Mouse (Mus musculus): ENCODE results near the gene Utrn. TPM values are rescaled to one million over a fixed set of nuclear protein-coding genes. Genes with fewer than 3 reads are reported as not detected.
A peak's percentile ranks its signal among the peaks of the same experiment; 100 is the strongest.

The Utrn gene
- polyA plus RNA-seq, 1 experiment from 2014 or later: 88.4 TPM

GRCm38 (mm10) chr10:12630933-12631332, 238.2 kb downstream of the Utrn start:
- Histone ChIP-seq H3K9ac (replicated peaks; ENCODE audit: low read depth) (no peak overlapping the region), H3K27me3 (replicated peaks; ENCODE audit: insufficient read depth, low read length) (no peaks in the 10 kb centered on the region), H3K4me3 (ENCODE audit: low read depth, low read length) (no peak overlapping the region), H3K4me2 (replicated peaks; ENCODE audit: low read depth, low read length) (no peak overlapping the region), H3K9me3 (ENCODE audit: low read length) (no peaks in the 10 kb centered on the region), H3K4me1 (ENCODE audit: insufficient read depth, low read depth, low read length) (no peaks in the 10 kb centered on the region), H3K27ac (ENCODE audit: low read length) (no peak overlapping the region), H3K36me3 (ENCODE audit: insufficient read depth, low read length) (0 out of 2 replicates have a peak, but pooled peaks cover 14% of the 10 kb centered on the region)
- ATAC-seq (no peak), DNase-seq (ENCODE audit: low spot score) (no peak)
- TF ChIP-seq CTCF (IDR thresholded peaks at IDR 0.05) (no peak), EP300 (IDR thresholded peaks at IDR 0.05) (no peak)
- WGBS: 77% methylated on average over 5 of the region's 5 CpGs

- Histone ChIP-seq H3K27me3 (replicated peaks; ENCODE audit: insufficient read depth, low read length) (no peaks in the 10 kb centered on the region), H3K4me1 (ENCODE audit: insufficient read depth, low read depth, low read length) (no peaks in the 10 kb centered on the region), H3K9me3 (ENCODE audit: low read length) (no peaks in the 10 kb centered on the region), H3K9ac (replicated peaks; ENCODE audit: low read depth) (no peak overlapping the region), H3K36me3 (ENCODE audit: insufficient read depth, low read length) (no peaks in the 10 kb centered on the region), H3K27ac (ENCODE audit: low read length) (no peak overlapping the region), H3K4me3 (ENCODE audit: low read depth, low read length) (no peak overlapping the region), H3K4me2 (replicated peaks; ENCODE audit: low read depth, low read length) (no peak overlapping the region)
- TF ChIP-seq CTCF (IDR thresholded peaks at IDR 0.05) (no peak), EP300 (IDR thresholded peaks at IDR 0.05) (no peak)
- ATAC-seq (no peak), DNase-seq (ENCODE audit: low spot score) (no peak)
- WGBS: 61% methylated on average over 3 of the region's 3 CpGs
These were observed 250.8 kb downstream of the Utrn start for GRCm38 (mm10) chr10:12618397-12618796.

GRCm38 (mm10) chr10:12615723-12616122, 253.4 kb downstream of the Utrn start:
- DNase-seq (ENCODE audit: low spot score): peak; percentile 12
- Histone ChIP-seq H3K27me3 (replicated peaks; ENCODE audit: insufficient read depth, low read length) (no peaks in the 10 kb centered on the region), H3K36me3 (ENCODE audit: insufficient read depth, low read length) (no peaks in the 10 kb centered on the region), H3K9me3 (ENCODE audit: low read length) (no peaks in the 10 kb centered on the region), H3K9ac (replicated peaks; ENCODE audit: low read depth) (no peak overlapping the region), H3K4me1 (ENCODE audit: insufficient read depth, low read depth, low read length) (no peaks in the 10 kb centered on the region), H3K27ac (ENCODE audit: low read length) (no peak overlapping the region), H3K4me3 (ENCODE audit: low read depth, low read length) (no peak overlapping the region), H3K4me2 (replicated peaks; ENCODE audit: low read depth, low read length) (no peak overlapping the region)
- WGBS: 62% methylated on average over 3 of the region's 3 CpGs
- no peak for ATAC-seq
- peak; percentile 53 for TF ChIP-seq CTCF (IDR thresholded peaks at IDR 0.05)
- no peak for TF ChIP-seq EP300 (IDR thresholded peaks at IDR 0.05)

- no peak overlapping the region for H3K9ac ChIP-seq (replicated peaks; ENCODE audit: low read depth)
- TF ChIP-seq EP300 (IDR thresholded peaks at IDR 0.05) (no peak), CTCF (IDR thresholded peaks at IDR 0.05) (no peak)
- no peak for DNase-seq (ENCODE audit: low spot score)
- H3K27ac ChIP-seq (ENCODE audit: low read length): no peak overlapping the region
- WGBS: 32% methylated on average over 22 of the region's 22 CpGs
- H3K9me3 ChIP-seq (ENCODE audit: low read length): no peaks in the 10 kb centered on the region
- ATAC-seq: no peak
- no peak overlapping the region for H3K4me3 ChIP-seq (ENCODE audit: low read depth, low read length)
- H3K36me3 ChIP-seq (ENCODE audit: insufficient read depth, low read length): no peaks in the 10 kb centered on the region
- H3K4me1 ChIP-seq (ENCODE audit: insufficient read depth, low read depth, low read length): no peaks in the 10 kb centered on the region
- no peaks in the 10 kb centered on the region for H3K27me3 ChIP-seq (replicated peaks; ENCODE audit: insufficient read depth, low read length)
- no peak overlapping the region for H3K4me2 ChIP-seq (replicated peaks; ENCODE audit: low read depth, low read length)
These were observed 254.5 kb downstream of the Utrn start for GRCm38 (mm10) chr10:12614465-12615199.

GRCm38 (mm10) chr10:12612235-12612863, 256.8 kb downstream of the Utrn start:
- Histone ChIP-seq H3K9me3 (ENCODE audit: low read length) (no peaks in the 10 kb centered on the region), H3K4me1 (ENCODE audit: insufficient read depth, low read depth, low read length) (no peaks in the 10 kb centered on the region), H3K9ac (replicated peaks; ENCODE audit: low read depth) (no peak overlapping the region), H3K4me3 (ENCODE audit: low read depth, low read length) (no peak overlapping the region), H3K27ac (ENCODE audit: low read length) (no peak overlapping the region), H3K4me2 (replicated peaks; ENCODE audit: low read depth, low read length) (no peak overlapping the region), H3K36me3 (ENCODE audit: insufficient read depth, low read length) (no peaks in the 10 kb centered on the region), H3K27me3 (replicated peaks; ENCODE audit: insufficient read depth, low read length) (no peaks in the 10 kb centered on the region)
- peak; percentile 64 for DNase-seq (ENCODE audit: low spot score)
- WGBS: 34% methylated on average over 4 of the region's 4 CpGs
- TF ChIP-seq EP300 (IDR thresholded peaks at IDR 0.05) (no peak), CTCF (IDR thresholded peaks at IDR 0.05) (peak; percentile 87)
- ATAC-seq: peak; percentile 55

GRCm38 (mm10) chr10:12609896-12610295, 259.3 kb downstream of the Utrn start:
- H3K27me3 ChIP-seq (replicated peaks; ENCODE audit: insufficient read depth, low read length): no peaks in the 10 kb centered on the region
- H3K4me3 ChIP-seq (ENCODE audit: low read depth, low read length): no peak overlapping the region
- no peak for ATAC-seq
- no peaks in the 10 kb centered on the region for H3K4me1 ChIP-seq (ENCODE audit: insufficient read depth, low read depth, low read length)
- no peak for TF ChIP-seq EP300 (IDR thresholded peaks at IDR 0.05)
- no peak overlapping the region for H3K4me2 ChIP-seq (replicated peaks; ENCODE audit: low read depth, low read length)
- 90% methylated on average over 7 of the region's 7 CpGs for whole genome bisulfite sequencing
- no peaks in the 10 kb centered on the region for H3K9me3 ChIP-seq (ENCODE audit: low read length)
- no peak overlapping the region for H3K9ac ChIP-seq (replicated peaks; ENCODE audit: low read depth)
- H3K27ac ChIP-seq (ENCODE audit: low read length): no peak overlapping the region
- H3K36me3 ChIP-seq (ENCODE audit: insufficient read depth, low read length): no peaks in the 10 kb centered on the region
- DNase-seq (ENCODE audit: low spot score): no peak

Measured in lung, postnatal 0 days (tissue).